Mouse (Mus musculus): ENCODE measurements around the gene Sox8.

Gene Sox8

DNA sequence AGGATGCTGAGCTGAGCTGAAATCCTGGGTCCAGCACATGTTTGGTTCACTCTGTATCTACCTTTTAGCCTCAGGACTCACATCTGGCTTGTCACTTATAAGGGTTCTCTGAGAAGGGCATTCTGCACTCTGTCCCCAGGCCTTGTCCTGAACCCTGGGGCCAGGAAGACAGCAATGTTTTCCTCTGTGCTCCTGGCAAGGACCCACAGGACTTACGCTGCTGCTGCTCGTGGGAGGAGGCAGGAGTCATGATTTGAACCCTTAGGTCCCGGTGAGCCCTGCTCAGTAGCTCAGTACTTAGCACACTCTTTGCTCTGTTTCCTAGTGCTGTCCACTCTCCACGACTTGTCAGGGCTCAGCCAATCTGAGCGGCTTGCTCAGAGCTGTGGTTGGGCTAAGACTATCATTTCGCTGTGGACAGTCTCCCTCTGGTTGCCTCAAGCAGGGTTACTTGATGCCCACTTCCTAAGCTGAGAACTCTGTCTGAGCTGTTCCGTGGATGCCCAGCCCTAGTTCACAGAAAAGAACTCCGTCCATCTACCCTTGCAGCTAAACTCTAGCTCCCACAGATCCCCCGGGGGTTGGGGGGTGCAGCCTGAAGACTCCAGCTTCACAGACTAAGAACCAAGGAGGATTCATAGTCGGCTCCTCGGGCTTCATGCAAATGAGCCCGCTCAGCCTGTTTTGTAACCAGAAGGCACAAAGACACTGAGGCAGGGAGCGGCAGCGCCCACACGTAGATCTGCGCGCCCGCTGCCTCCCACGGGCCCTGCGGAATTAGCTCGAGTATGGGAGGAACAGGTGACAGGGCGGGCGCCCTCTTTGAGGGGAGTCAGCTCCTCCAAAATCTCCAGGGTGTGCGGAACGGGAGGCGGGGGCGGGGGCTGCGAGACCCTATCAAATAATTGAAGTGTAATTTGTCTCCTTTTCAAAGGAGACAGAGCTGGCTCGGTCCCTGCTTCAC is 14.5 kb downstream of the Sox8 start:
- DNase-seq (ENCODE audit: low read depth): no peak

DNA sequence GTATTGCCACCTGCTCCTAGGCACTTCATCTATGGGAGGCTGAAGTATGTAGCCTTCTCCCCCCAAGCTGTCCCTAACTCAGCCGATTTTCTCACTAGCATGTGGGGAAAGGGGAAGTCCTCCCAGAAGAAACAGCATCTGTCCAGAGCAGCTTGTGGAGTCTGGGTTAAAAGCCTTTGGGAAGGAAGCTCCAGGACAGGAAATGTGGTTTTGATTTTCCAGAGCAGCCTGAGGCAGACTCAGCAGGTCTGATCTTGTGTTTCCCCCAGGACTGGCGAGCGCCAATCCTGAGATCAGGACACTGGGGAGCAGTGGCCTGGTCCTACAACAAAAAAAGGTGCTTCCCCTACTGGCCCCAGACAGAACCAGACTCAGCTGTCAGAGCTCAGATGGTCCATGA is 15.3 kb downstream of the Sox8 start:
- no peak for DNase-seq (ENCODE audit: low read depth)

DNA sequence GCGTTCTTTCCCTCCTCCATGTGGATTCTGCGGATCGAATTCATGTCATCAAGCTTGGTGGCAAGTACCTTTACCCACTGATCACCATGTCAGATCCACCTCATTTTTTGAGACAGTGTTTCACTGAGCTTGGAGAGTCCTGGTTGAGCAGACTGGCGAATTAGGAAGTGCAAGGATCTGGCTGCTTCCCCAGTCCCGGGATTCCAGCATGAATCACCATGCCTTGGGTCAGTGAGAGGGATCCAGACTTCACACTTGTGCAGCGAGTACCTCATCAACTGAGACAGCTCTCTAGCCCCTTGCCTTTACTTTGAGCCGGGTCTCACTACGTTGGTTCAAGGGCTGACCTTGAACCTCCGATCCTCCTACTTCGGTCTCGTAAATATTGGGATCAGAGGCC is 19.2 kb downstream of the Sox8 start:
- no peak for DNase-seq (ENCODE audit: low read depth)

DNA sequence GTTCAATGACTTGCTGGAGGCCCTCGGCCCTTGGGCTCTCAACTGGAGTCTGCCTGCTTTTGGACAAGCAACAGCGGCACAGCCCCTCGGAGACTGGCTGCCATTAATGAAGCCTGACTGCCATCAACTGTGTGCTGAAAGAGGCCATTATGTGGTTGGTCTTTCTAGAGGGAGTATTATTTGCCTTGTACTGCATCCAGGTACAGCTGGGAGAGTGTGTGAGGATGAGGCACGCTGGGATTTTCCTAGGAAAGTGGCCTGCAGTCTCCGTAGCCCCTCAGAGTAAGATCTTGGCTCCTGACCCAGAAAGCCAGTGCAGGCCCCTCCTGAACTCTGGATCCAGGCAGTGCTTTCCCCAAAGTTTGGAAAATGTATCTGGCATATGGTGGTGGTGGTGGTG is 20.5 kb downstream of the Sox8 start:
- no peak for DNase-seq (ENCODE audit: low read depth)

DNA sequence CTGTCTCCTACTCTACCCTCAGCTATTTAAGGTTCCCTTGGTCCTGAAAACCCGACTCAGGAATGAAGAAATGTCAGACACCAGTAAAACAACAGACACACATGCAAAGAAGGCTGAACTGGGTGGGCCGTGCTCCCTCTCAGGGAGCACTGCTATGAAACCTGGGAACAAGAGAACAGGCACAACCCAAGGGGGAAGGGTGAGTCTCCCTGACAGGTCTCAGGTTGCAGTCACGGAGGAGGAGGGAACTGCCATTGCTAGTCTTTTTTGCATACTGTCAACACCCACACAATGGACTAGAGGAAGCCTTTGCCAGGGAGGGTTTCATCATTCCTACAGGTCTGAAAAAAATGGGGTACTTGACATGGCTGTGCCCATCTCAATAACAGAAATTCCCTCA is 23.5 kb downstream of the Sox8 start:
- DNase-seq (ENCODE audit: low read depth): no peak

DNA sequence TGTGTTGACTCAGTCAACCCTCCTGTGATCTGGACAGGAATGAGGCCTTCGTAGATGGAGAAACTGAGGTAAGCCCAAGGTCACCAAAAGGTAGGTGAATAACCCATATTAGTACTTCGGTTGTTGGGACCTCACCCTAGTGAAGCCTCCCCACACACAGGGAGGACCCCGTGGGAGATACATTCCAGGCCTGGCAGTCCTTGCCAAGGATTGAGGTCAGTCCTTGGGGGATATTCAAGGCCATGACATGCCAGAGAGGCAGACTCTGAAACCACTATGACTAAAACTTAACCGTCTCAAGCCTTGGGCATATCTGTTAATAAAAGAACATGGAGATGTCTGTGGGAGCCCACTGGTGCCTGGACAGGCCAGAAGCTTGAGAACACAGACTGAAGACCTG is 28.7 kb downstream of the Sox8 start:
- no peak for DNase-seq (ENCODE audit: low read depth)

DNA sequence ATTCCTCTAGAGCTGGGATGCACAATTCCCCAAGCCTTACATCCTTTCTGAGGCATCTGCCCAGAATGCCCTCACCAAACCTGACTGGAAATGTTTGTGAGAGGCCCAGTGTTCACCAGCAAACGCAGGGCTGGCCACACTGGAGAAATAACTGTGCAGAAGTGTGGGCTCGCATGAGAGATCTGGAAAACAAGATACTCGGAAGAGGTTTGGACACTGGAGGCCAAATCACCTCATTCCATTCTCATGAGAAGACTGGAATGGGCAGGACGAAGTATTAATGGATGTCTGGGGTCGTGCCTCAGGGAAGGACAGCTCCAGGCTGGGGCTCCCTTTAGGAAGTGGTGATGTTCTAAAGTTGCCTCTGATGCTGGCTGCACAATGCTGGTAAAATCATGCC is 29.8 kb downstream of the Sox8 start:
- DNase-seq (ENCODE audit: low read depth): no peak

DNA sequence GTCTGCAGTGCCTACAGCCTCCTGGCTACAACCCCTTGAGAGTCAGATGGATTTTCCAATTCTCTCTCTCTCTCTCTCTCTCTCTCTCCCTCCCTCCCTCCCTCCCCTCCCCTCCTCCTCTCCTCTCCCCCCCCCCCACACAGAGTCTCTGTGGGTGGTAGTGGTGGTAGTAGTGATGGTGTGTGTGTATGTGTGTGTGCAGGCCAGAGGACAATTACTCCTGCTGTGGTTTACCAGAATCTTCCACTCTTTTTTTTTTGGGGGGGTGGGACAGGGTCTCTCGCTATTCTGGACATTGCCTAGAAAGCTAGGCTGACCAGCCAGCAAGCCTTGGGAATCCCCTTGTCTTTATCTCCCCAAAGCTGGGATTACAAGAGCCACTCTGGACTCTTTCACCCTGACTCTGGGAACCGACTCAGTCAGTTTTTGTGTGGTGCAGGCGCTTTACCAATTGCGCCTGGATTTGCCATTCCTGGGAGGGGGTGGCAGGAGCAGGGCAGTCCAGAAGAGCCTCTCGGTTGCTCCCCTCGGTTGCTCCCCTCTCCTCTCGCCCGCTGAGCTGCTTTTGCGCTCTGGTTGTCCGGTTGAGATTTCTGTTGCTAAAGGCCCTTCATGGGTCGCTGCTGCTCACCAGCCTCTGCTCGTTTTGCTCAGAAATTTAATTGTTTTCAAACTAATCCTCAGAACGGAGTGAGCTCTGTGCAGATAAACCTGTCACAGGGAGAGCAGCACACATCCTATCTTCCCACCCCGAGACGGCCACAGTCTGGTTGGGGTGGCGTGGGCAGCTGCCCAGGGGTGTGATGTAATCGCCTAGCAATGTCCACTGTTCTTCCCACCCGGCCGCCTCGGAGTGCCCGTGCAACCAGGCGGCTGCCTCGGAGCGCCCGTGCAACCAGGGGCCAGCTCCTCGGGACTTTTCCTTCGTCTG is 31.3 kb downstream of the Sox8 start:
- DNase-seq (ENCODE audit: low read depth): no peak

DNA sequence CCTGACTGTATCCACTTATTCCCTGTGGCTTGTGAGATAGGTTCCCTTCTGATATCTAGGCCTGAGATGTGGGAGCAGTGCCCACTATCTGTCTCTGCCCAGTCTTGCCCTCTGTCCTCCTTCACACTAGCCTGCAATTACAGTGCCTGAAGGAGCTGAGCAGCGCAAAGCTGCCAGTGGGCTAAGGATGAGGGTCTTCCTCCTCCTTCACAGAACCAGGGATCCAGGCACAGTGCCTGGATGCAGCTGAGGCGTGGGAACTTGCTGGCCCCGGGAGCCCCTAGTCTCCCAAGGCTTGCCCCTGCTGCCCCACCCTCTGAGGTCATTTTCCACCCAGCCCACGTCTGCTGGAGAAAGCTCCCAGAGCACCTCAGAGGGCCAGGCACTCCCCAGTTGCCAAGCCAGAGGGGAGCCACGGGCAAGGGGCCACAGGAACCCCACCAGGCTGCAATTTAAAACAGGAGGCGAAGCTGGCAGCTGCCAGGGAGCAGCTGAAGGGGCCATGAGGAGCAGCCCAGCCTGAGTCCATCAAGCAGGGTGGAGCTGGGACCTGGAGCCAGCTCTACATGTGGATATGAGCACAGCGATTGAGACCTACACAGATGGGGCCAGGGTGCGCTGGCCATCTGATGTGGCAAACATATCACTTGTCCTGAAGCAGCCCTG is 40.0 kb downstream of the Sox8 start:
- no peak for DNase-seq (ENCODE audit: low read depth)

DNA sequence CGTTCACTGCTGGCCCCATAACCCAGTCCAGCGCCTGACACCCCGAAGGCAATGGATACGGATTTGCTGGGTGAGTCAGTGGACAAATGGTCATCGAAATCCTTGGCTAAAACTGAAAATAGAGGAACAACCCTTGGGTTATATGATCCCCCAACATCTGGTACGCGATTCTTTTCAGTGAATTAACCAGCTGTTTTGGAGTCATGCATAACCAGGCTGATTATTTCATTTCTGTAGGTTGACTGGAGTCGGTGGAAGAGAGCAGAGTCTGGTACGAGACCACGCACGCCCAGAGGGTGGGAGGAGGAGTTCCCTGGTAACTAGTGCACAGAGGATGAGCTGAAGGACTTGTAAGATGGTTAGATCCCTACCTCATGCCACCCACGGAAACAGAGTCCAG is 48.4 kb downstream of the Sox8 start:
- no peak for DNase-seq (ENCODE audit: low read depth)

DNA sequence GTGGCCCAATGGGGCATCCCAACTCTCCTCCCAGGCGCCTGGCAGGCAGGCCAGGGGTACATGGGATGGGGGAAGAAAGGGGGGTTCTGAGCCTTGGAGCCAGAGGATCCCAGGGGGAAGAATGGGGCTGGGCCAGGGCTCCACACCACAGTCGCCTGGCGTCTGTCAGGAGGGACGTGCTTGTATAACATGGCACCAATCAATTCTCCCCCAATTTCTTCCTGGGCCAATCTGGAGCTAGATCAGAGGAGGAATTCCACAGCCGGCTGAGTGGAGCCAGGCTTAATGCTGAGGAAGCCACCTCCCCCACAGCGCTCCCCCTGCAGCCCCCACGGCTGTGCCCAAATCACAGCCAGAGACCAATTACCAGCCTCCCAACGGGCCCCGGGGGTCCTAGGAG is 50.0 kb downstream of the Sox8 start:
- no peak for DNase-seq (ENCODE audit: low read depth)

DNA sequence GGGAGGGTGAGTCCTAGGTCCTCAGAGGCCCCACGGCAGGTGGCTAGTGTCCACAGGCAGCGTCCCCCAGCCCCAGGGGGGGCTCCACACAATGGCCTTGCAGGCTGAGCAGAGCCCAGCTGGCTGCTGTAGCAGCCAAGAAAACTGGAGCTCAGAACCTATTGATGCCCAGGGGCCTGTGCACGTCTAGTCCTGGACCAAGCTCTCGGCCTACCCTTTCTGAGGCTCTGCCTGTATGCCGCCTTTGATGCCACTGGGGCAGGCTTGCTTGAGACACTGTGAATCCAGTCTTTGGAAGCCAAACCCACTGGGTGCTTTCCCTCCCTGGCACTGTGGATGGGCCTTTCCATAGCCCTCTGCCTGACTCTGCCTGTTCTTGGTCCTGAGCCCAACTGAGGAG is 51.0 kb downstream of the Sox8 start:
- DNase-seq (ENCODE audit: low read depth): no peak

DNA sequence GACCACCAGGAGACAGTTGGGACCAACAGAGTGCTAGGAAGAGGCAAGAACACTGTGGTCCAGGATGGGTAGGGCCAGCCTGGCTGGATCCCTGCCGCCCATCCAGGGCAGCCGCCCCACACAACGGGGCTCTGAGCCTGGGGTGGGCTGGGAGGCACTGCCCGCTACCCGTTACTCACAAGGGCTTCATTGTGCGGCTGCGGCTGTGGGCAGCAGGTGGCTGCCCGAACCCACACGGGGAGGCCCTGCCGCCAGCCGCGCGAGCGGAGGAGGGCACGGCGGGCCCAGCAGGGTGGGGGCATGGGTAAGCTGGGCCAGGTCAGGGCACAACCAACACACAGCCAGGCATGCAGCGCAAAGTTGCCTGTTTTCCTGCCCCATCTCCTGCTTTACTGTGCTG is 52.3 kb downstream of the Sox8 start:
- no peak for DNase-seq (ENCODE audit: low read depth)

DNA sequence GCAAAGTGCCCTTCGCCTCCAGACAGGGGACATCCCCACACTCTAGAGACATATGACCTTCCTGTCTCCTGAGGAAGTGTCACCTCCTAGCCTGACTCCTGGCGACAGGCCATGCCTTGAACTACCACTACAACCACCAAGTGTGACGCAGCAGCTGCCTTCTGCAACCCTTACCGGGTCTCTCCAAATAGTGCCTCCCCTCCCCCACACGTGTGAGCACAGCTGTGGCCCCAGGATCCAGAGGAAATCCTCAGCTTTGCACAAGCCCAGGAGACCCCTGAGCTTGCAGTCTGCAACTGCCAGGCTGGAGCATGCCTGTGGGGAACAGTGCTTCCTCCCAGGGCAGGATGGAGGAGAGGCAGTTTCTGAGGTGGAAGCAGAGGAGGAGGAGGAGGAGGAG is 54.2 kb downstream of the Sox8 start:
- no peak for DNase-seq (ENCODE audit: low read depth)

All from naive thymus-derived CD4-positive, alpha-beta T cell, adult 2 months (primary cell).